Mouse (Mus musculus) spleen, adult 2 months (tissue): ENCODE results near the gene Sspo.

Experiments
- CTCF ChIP-seq: fragments of 200-500 bp; IDR thresholded peaks from 2 replicates; pipeline ENCODE4 v1.5.1; 2011; ENCODE audit warnings: mild to moderate bottlenecking, inconsistent platforms; ENCODE audit not compliant: insufficient read depth, insufficient read length, insufficient replicate concordance; ENCODE audit errors: extremely low read depth
- POLR2A ChIP-seq: fragments of 200-500 bp; IDR thresholded peaks from 2 replicates; pipeline ENCODE4 v1.6.1; 2011; ENCODE audit warnings: low read depth, low read length, inconsistent platforms

DNA sequence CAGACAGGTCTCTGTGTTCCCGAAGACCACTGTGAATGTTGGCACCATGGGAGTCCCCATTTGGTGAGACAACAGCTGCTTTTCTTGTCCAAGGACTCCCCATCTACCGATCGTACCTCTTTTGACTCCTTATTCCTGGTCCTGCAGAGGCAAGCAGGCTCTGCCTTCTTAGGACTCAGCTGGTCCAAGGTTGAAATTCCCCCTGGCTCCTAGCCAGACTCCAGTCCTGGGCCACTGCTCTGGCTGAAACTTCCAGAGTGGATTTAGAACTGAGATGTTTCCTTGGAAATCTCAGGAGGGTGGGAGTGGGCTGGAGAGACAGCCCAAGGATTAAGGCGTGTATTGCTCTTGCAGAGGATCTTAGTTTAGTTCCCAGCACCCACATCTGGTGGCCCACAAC is 49.5 kb downstream of the Sspo start:
- TF ChIP-seq CTCF, result no peak
- no peak for TF ChIP-seq POLR2A
